Mouse (Mus musculus) thymus, adult 2 months (tissue): ENCODE data around the gene Gm49318.

Experiments used
- CTCF ChIP-seq: fragments of 200-500 bp; IDR thresholded peaks from 2 replicates; pipeline ENCODE4 v1.5.1; 2012; ENCODE audit warnings: mild to moderate bottlenecking, control low read depth, low read length, moderate library complexity, borderline replicate concordance; ENCODE audit not compliant: control insufficient read depth, poor library complexity, insufficient read depth; ENCODE audit errors: extremely low read depth
- POLR2A ChIP-seq: fragments of 200-500 bp; IDR thresholded peaks from 2 replicates; pipeline ENCODE4 v1.6.1; 2012; ENCODE audit warnings: mild to moderate bottlenecking, low read length, control low read depth, moderate library complexity; ENCODE audit not compliant: control insufficient read depth, poor library complexity, insufficient read depth; ENCODE audit errors: extremely low read depth

DNA sequence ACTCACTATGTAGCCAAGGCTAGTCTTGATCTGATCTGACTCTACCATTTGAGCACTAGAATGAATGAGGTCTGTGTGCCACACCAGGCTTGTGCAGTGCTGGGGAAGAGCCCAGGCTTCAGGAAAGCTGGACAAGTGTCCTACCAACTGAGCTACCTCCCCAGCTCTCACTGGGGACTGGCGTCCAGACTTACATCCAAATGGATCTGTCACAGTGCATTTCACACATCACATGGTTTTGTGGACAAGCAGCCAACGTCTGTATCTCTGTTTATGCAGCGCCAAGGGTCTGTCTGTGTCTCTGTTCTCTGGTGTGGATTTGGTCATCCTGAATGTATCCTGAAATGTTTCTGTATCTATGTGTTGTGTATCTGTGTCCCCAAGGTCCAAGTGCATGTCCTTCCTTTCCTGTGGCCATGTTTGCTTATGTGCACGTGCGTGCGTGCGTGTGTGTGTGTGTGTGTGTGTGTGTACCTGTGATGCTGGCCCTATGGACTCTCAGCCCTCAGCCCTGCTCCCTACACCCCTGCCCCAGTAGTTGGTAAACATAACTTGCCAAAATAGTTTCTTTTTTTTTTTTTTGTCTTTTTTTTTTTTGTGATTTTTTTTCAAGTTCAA lies 53.7 kb downstream of the Gm49318 start:
- TF ChIP-seq CTCF (no peak), POLR2A (no peak)
